Mouse (Mus musculus): ENCODE data around the gene Pmp22.

DNA sequence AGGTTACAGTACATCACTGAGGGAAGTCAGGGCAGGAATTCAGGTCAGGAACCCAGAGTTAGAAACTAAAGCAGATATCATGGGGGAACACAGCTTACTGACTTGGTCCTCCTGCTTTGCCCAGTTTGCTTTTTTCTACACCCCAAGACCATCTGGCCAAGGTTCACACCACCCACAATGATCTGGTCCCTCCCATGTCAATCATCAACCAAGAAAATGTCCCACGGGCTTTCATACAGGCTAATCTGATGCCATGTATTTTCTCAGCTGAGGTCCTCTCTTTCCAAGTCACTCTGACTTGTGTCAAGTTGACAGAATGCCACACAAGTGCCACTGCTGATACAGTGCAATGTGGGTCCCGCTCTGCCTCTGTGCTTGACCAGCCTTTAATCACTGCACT, 24.8 kb upstream of the Pmp22 start:
- TF ChIP-seq CTCF (IDR thresholded peaks at IDR 0.05; ENCODE audit: low read depth, low read length) (no peak), POLR2A (IDR thresholded peaks at IDR 0.05; ENCODE audit: insufficient read depth, low read length) (no peak), EP300 (IDR thresholded peaks at IDR 0.05; ENCODE audit: insufficient read depth, low read depth, low read length) (no peak)
